Mouse (Mus musculus) regulatory T cell (primary cell): ENCODE data around the gene Fgfr2.

Experiments used
- in situ Hi-C: fragments of 300-600 bp; cut with MboI, MseI; formaldehyde crosslinking; loops from one replicate; pipeline ENCODE4 v1.15.1; 2025; ENCODE audit warnings: high pct_unique_total_duplicates

Fgfr2 gene

DNA sequence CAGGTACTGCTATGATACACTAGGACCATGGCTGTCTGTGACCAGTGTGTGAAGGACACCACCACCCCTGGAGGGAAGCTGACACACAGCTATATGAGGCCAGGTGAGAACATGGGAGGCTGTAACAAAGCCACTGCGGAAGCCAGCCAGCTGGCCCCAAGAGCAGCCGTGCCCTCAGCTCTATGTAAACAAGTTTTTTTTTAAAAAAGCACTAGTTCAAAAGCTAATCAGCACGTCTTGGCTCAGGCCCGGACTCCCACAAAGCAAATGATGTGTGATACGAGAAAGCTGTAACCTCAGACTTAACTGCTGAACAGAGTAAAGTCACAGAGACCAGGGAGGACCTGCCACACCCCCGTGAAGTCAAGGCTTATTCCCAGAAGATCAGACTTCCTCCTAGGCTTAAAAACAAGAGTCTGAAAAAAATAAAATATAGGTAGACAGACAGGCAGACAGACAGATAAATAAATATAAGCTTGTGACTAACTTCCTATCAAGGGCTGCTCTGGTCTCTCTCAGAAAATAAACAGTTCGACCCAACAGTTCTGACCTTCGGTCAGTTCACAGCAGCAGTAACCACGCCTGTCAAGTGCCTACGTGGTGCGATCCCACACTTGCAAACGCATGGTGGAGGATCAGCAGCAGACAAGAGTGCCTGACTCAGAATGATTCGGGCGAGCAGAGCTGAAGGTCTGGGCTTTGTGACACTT is 836.4 kb downstream of the Fgfr2 start:
- in situ Hi-C loops = no loop called here

DNA sequence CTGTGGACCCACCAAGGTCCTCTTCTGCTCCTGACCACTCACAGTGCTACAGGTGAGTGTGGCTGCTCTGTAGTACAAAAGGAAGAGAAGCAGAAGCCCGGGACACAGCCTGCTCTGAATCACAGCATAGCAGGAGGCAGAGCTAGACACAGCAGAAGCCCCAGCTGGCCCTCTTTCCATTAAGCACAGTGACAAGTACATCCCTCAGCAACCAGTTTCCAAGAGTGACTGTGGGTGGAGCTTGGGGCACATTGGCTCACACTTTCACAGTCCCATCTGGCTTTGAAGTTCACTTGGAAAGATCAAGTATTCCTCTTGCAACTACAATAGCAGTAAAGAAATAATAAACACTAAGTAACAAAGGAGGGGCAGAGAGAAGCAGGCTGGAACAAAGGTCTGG is 838.4 kb downstream of the Fgfr2 start:
- in situ Hi-C loops = no loop called here

DNA sequence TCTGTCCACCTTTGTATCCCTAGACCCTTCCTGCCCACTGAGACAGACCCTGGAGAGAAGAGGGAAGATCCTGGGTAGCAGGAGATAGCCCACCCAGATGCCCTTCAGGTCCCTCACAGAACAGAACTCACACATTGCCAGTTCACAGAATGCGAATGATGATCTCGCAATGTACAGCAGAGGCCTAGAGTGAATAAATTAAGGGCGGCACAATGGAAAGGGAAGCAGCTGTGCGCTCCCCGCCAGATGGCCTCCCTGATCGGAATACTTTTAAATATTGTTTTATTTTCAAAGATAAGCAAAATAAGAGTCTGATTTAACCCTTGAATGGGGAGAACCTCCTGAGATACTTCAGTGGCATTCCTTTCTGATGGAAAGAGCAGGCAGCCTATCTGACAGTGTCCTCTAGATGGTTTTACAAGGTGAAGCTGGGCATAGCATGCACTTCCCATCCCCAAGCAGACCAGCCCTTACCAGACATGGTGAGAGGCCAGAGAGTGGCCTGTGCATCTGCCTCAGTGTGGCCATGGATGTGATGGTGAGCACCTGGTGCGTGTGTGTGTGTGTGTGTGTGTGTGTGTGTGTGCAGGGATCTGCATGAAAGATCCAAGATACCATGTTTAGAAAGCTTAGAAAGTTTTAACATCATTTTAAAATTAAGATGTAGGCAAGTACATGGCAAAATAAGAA is 839.0 kb downstream of the Fgfr2 start:
- in situ Hi-C loops = no loop called here

DNA sequence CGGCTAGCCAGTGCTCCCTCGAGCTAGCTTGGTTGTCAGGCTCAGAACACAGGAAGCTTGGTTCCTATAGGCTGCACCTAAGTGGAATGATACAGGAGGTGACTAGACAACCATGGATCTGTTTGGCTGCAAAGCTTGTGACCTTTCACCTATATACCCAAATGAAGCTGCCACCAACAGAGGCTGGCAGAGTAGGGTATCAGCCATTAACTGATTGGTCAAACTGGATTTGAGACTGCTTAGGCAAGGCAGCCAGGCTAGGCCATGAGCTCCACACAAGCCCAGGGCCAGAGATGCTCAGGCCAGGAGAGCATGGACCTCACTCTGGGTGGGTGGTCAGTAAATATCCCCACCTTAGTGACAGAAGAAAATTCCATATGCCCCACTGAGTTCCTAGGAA is 840.6 kb downstream of the Fgfr2 start:
- in situ Hi-C loops = no loop called here

DNA sequence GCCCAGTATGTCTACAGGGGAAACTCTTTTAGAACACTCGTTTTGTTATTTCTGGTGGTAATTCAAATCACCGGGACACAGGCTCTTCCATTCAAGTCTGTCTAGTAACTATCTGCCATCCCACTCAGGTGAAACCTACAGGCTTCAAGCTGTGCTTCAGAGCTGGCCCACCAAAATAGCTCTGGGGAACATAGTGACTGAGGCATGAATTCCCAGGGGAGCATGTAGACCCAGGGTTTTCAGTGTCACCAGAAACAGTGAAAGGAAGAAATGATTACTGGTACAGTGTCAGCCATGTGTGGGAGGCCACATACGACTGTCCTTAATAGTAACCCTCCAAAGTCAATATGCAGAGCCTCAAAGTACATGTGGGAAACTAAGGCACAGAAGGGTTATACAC is 841.0 kb downstream of the Fgfr2 start:
- in situ Hi-C loops = no loop called here

DNA sequence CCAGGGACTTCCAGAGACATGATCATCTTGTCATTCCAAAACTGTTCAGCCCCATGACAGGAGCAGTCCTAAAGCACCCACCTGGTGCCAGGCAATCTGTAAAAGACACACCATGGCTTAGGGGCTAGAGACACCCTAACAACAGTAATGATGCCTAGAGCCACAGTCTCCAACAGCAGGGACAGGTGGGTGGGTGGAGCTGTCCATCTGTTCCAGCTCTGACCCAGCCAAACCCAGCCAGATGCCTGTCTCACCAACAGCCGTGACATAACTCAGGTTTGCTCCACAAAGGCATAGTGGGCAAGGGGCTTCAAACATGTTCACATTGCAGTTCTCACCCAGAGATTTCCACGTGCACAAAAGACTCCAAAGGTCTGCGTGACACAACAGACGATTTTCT is 841.4 kb downstream of the Fgfr2 start:
- in situ Hi-C loops = no loop called here

DNA sequence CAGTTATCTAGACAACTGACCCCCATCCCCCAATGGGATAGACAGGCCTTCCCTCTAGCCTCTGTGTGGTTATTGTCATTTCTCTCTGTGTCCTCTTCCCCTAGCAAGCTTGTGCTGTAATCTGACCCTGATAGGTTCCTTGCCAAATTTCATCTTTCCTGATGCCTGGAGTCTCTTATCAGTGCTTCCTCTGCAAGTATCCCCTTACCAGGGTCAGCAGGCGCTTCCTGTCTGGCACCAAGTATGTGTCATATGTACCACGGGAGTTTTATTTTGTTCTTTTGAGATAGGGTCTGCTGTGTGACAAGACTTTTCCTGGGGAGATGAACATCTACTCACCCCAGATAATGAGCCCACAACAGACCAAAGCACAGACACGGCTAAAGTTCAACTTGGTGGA is 844.5 kb downstream of the Fgfr2 start:
- in situ Hi-C loops = no loop called here

DNA sequence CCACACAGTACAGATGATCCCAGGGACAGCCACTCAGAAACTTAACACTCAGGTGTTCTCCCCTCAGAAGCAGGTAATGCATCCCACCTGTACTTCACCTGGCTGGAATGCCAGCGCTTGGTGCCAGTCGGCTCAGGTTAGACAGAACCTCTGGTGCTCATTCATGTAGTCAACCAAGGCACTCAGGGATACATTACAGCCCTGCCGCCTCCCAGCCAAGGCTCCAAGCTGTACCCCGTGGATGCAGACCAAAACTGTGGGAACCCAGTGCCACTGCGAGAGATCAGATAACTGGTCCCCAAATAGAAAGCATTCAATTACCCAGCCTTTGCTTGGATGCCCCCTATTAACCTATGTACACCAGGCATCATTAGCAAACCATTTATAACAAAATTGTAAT is 846.9 kb downstream of the Fgfr2 start:
- in situ Hi-C loops = no loop called here

DNA sequence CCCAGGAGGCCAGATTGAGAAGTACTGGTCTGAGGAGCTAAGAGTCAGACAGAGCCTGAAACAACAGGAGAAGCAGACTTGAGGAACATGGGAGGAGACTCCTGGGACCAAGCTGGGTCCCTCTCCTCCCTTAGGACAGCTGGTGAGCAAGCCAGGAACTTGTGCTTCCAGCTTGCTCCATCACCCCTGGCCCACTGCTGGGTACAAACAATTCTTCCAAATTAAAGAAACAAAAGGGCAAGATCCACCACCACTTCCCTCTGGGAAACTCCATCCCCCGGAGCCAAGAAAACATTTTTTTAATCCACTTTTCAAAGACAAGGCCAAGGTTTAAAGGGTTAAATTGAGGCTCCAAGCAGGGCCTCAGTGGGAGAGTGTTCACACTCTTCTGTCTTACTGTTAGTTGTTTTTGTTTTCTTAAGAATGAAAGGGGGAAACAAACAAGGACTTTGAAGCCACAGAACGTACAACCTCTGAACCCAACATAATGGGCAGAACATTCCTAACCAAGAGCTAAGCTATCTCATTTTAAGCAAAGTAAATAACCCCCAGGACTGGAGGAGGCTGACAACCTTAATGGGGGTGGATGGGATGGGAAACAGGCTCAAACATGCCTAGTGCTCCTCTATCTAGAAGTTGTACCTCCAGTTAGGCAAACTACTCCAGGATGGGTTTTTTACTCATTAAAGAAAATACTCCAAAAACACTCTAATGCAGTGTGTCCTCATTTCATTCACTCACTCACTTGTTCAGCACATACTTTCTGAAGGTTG is 849.2 kb downstream of the Fgfr2 start:
- in situ Hi-C loops = loop anchor here (5.0 kb wide), 1 partner anchor 42 kb away; no protein-coding TSS in a partner anchor

DNA sequence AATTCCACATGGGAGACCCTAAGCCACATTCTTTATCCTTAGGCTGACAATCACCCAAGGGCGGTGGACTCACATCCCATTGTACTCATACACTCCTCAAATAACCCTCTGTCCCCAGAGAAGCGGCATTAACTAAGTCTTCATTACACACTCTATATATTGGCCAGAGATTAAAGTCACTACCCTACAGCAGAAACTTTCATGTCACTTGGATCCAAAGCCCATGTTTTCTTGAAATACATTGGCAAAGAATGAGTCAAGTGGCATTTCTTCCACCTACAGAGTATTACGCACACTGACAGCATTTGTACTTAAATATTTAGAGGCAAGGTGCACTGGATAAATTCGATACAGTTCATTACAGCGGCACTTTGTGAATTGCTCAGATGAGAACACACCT is 850.2 kb downstream of the Fgfr2 start:
- in situ Hi-C loops = loop anchor here (5.0 kb wide), 1 partner anchor 41 kb away; no protein-coding TSS in a partner anchor

DNA sequence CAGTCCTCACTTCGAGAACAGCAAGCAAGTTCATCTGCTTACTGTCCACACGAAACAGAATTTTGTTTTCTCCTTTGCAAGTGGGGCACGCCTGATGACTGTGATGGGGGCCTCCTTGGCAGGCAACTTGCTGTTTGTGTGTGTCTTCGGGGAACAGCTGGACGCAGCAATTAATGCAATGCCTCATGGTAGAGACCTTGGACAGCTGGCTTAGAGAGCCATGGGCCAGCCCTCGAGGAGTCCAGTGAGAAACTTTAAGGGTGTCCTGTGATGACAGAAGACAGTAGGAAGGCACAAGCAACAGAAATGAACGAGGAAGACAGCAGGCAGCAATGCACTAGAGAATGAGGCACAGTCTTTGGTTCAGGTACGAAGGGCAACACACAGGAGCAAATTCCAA is 852.8 kb downstream of the Fgfr2 start:
- in situ Hi-C loops = loop anchor here (5.0 kb wide), 1 partner anchor 38 kb away; no protein-coding TSS in a partner anchor

DNA sequence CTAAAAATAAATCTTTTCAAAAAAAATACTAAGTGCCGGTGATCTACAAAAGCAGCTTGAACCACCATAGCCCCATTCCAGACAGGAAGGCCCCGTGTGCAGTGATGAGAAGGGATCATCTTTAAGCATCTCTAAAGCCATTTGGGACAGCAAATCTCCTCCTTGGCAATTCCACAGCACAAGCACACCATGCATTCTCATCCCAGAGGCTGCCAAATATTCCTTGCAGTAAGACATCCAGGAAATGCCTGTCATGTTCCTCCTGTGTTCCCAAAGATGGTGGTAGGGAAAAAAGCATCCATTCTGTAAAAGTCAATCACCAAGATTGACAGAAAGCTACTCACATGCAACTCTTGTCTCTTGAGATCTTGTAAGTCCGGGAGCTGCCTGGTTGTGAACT is 853.5 kb downstream of the Fgfr2 start:
- in situ Hi-C loops = loop anchor here (5.0 kb wide), 1 partner anchor 37 kb away; no protein-coding TSS in a partner anchor

DNA sequence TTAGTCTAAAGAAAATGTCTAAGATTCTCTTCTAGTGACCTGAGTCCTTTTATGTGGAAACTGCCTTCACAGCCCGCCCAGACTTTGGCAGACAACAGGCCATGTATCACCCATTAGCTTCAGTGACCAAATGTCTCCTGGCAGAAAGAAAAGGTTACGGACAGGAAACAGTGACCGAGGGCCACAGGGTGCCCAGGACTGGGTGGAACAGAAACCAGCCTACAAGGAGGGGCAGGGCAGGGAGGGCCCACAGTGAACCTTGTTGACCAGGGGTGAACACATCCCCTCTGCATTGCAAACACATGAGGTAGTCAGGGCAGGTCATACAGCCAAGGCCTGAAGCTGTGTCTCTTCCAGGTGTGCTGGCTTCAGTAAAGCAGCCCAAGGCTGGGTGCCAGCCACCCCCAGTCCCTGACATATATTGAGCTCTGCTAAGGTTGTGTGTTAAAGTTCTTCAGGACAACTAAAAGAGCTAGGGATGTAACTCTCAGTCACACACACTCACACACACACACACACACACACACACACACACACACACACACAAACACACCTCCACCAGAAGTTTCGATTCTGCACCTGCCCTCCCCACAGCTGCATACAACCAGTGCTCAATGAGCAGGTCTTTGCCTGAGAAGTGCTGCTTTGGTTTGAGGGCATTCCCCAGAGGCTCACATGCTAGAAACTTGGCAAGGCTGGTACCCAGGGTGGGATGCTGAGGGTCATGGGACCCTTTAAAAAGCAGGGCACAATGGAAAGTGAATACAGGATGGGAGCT is 855.2 kb downstream of the Fgfr2 start:
- in situ Hi-C loops = no loop called here

DNA sequence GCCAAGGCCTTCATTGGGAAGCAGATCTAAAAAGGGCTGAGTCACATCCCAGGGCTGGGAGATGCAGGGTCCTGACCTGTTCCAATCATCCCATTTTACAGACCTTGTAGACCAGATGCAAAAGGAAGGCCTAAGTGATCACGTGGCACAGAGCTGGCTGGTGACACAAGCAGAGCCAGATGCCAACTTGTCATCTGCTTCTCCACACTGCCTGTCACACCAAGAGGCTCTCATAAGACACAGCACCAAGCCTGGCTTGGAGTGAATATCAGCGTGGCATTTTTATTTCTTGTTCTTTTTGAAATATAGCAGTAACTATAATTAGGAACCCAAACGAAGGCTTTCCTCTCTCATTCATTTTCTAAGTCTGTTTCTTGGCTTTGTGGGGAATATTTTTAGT is 858.4 kb downstream of the Fgfr2 start:
- in situ Hi-C loops = no loop called here

DNA sequence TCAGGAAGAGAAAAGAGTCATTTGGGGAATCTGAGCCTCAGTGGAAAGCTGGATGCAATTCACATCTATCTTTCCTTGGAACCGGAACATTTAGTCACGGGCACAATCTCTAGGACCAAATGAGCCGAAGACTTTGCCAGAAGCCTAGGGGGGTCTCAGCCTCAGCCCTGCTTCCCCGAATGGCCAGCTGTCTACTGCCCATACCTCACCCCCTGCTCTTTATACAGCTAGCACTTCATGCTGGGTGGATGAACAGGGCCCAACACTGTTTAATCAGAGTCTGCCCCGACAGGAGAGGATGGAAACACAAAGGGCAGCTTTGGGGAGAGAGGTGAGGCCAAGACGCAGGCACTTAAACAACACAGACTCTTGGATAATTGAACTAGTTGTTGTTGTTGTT is 860.0 kb downstream of the Fgfr2 start:
- in situ Hi-C loops = no loop called here

DNA sequence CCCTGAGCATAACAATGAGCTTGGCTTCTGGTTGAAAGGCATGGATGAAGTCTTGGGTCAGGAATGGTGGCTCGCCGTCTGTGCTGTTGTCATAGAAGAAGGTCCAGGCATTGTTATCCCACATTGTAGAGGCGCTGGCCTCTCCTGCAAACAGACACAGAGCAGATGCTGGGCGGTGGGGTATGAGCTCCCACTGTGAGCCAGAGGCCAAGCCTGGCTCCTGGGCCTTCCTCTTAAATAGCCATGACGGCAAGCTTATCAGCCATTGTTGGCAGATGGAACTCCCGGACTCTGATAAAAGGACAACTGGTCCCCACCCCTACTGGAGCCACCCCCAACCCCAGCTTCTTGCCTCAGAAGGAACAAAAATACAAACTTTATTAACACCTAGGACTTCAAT is 860.5 kb downstream of the Fgfr2 start:
- in situ Hi-C loops = no loop called here

DNA sequence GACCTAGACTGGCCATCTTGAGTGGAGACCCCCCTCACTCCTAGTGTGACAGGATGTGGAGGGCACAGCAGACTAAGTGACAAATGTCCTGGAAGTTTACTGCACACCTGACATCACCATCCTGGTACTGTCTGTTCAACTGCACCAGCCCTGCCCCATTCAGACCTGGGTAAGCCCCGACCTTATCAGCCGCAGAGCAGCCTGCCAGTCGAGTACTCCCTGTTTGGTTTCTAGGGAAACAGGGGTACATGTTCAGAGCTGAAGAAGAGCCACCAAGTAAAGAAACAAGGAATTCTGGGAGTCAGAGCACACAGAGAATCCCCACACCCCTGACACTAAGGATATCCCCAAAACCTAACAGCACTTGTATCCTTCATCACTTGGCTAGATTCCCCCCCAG is 861.3 kb downstream of the Fgfr2 start:
- in situ Hi-C loops = no loop called here

DNA sequence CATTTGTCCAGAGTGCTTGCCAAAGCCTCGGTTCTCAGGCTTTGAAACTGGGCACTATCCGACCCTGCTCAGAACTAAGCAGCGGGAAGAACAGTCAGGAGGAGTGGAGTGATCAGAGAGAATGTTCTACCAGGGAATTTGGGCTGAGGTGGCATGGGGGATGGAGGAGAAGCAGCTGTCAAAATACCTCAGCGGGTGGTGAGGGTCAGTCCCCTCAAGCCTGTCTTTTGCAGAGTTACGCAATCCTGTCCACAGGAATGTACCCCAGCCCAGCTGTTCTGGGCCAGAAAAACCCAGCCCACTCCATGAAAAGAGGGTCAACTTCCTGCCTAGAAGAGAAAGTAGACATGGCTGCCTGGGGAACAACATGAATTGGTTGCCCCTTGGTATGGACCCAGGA is 862.5 kb downstream of the Fgfr2 start:
- in situ Hi-C loops = no loop called here

DNA sequence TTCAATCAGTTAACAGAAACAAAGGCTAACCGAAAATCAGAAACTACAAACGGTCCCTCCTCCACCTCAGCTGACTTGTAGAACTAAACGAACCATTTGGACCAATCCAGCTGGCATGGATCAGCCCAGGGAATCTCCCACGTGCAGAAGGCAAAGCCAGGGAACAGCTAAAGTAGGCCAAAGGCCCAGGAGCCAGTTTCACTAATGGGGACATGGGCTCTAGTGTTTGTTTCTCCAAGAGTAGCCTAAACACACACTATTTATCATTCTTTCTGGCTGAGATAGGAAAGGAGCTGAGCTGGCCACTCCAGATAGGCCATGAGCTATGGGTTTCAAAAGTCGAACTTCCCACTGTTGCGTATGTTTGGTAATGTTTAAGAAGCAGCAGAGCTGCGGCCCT is 864.3 kb downstream of the Fgfr2 start:
- in situ Hi-C loops = no loop called here

DNA sequence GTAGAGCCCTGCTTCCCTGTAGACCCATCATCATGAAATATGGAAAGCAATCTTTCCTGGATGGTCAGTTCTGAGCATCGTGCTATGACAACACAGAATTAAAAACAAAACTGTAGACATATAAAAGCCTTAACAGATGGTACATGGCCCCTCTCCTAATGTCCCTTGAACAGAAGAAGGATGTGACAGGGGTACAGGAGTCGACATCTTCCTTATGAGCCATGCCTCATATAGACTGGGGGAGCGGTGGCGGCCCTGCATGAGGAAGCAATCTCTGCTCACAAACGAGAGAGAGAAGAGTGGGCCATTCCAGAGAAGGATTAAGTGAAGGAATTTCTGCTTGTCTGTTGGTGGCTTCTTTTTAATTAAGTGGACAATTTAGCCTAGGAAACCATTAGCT is 864.9 kb downstream of the Fgfr2 start:
- in situ Hi-C loops = no loop called here

DNA sequence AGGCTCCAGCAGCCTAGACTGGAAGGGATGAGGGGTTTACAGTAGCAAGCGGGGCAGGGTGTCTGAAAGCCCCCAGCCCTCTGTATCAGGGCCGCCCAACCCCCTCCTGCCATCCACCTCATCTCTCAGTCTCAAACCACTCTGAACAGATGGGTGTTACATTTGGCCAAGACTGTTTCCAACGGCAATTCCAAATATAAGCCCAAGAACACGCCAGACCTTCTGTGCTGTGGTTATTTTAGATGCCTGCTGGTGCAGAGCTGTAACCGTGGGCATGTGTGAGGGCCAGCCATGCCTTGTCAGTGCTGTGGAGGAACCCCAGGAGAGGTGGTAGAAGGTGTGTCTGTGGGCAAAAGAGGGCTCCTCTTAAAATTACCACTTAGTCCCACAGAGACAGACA is 869.6 kb downstream of the Fgfr2 start:
- in situ Hi-C loops = no loop called here

DNA sequence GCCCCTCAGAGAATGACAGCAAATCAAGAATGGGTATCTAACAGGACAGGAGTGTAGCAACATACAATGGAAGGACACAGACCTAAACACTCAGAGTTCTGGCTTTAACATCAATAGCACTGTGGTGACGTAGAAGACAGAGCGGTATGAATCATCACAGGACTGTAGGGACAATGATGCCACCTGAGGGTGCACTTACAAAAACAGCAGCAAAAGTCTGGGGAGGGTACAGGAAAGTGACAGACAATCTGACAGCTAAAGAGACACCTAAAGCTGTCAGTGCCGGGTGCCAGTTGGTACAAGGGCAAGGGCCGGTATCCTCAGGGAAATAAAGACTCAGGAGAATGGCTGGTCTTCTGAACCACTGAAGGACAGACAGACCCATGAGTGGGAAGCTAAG is 870.1 kb downstream of the Fgfr2 start:
- in situ Hi-C loops = no loop called here
